8 mouse cellular contexts compared by ENCODE assay signal in the genomic region with DNA sequence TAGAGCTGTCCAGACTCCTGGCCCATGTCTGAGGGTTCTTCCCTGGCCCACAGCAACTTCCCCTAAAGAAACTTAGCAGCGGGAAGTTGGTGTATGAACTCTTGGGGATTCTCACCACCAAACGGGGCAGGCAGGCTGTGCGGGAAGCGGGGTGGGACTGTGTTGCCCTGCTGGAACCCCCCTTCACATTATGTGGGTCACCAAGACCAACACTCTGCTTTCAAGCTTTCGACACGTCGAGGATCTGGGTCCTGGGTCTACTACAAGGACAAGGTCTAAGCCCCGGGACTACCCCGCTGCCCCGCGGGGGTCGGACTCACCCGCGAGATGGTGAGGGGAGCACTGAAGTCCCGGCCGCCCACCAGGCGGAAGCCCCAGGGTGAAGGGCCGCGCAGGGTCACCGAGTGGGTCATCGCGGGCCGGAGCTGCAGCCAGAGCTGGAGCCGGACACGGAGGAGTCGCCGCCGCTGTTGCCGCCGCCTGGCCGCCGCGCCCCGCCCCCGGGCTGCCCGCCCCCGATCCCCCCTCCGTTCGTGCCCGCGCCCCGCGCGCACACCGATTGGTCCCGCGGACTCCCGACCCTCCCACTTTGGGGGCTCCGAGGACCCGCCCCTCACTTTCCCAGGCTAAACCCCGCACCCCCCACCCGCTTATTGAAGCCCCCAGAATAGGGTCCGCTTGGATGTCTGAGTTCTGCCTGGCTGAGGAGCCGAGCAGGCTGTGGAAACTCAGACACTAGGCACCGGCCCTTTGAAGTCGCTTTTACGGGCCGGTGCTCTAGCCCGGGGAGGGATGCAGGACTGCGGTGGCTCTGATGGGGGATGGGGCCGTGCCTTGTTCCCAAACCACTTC. TPM values are rescaled to one million over a fixed set of nuclear protein-coding genes. Genes with fewer than 3 reads are reported as not detected.
DNase-seq lines count a peak whose midpoint lies in the region; ATAC-seq and TF ChIP-seq lines count a peak whose summit lies in the region.

Gene Pdlim4 (minus strand): TSS at position 495 of the 852 bp plus-strand sequence.

- no peak for TF ChIP-seq EP300 in stomach, postnatal 0 days (optimal IDR thresholded peaks at IDR 0.05)

- peak; percentile 35; the same call in 1 of the 2 replicates for ATAC-seq in stomach, postnatal 0 days (ENCODE audit: low FRiP score, low TSS enrichment)

- DNase-seq in right cerebral cortex, postnatal 4 days: peak; percentile 64
- no peak for DNase-seq in right cerebral cortex, adult 18-20 months
- DNase-seq in heart, adult 8-10 months (ENCODE audit: low spot score): no peak
- DNase-seq in kidney, postnatal 14 days: peak; percentile 71
- DNase-seq in lung, postnatal 10 days: peak; percentile 54
- DNase-seq in stomach, postnatal 0 days (ENCODE audit: low spot score): peak; percentile 56
- no peak for DNase-seq in frontal cortex, postnatal 14 days (ENCODE audit: low spot score in 2 of 2)

- H3K9me3 ChIP-seq in stomach, postnatal 0 days (ENCODE audit: control insufficient read depth, low read length): no peaks in the 10 kb centered on the region

- peak within 1 kb of the TSS; percentile 49 for H3K27ac ChIP-seq in cortical plate, adult 2 months (ENCODE audit: insufficient read depth, low read length)
- peak within 1 kb of the TSS; percentile 88 for H3K27ac ChIP-seq in stomach, postnatal 0 days (replicated peaks)

- peak within 1 kb of the TSS; percentile 78 for H3K9ac ChIP-seq in stomach, postnatal 0 days (ENCODE audit: low read length)

- peak within 1 kb of the TSS; percentile 35 for H3K4me3 ChIP-seq in cortical plate, adult 2 months (ENCODE audit: insufficient read depth, low read length)
- H3K4me3 ChIP-seq in stomach, postnatal 0 days (ENCODE audit: low read depth, low read length): peak within 1 kb of the TSS; percentile 57

- no peaks in the 10 kb centered on the region for H3K27me3 ChIP-seq in stomach, postnatal 0 days (ENCODE audit: control insufficient read depth, insufficient read depth, low read length)

- H3K4me2 ChIP-seq in stomach, postnatal 0 days (replicated peaks; ENCODE audit: low read depth): peak within 1 kb of the TSS; percentile 84

- WGBS in stomach, postnatal 0 days: 3% methylated on average over 35 of the region's 61 CpGs

- TF ChIP-seq CTCF in cortical plate, adult 2 months (IDR thresholded peaks at IDR 0.05; ENCODE audit: extremely low read depth, insufficient read depth, low read length): no peak
- TF ChIP-seq CTCF in stomach, postnatal 0 days (IDR thresholded peaks at IDR 0.05; ENCODE audit: low read depth): no peak

- H3K4me1 ChIP-seq in cortical plate, adult 2 months (ENCODE audit: control insufficient read depth, insufficient read depth, low read length): no peaks in the 10 kb centered on the region
- H3K4me1 ChIP-seq in stomach, postnatal 0 days (replicated peaks; ENCODE audit: control insufficient read depth, insufficient read depth): peaks cover 12% of the 10 kb centered on the region

- H3K36me3 ChIP-seq in stomach, postnatal 0 days (ENCODE audit: control insufficient read depth, insufficient read depth, low read length): no peaks in the 10 kb centered on the region

- TF ChIP-seq POLR2A in cortical plate, adult 2 months (IDR thresholded peaks at IDR 0.05; ENCODE audit: extremely low read depth, insufficient read depth, low read length): no peak

RNA-seq across cellular contexts. Expression of gene Pdlim4, which starts in this region (rescaled TPM):
- 21.2 and 22.1 TPM in 2 replicates for polyA plus RNA-seq in cortical plate, adult 2 months (2012; rRNA removed)
- 10 to 100 TPM; 29.1 to 39.9 (median 35.2) TPM for total RNA-seq in heart, adult 8-10 months (2022)
- polyA plus RNA-seq in stomach, postnatal 0 days (2015; fragmentation: Nextera tagmentation; extraction: Ambion mirVana): 55.5 and 58.6 TPM in 2 replicates

Comparison
In these comparisons a context has a peak if more than half of its experiments do, and no peak if none do; other contexts are left out.
1. DNase-seq: peak in right cerebral cortex, postnatal 4 days (single experiment), kidney, postnatal 14 days (single experiment), lung, postnatal 10 days (single experiment) and stomach, postnatal 0 days (single experiment); none in right cerebral cortex, adult 18-20 months (single experiment), heart, adult 8-10 months (single experiment) and frontal cortex, postnatal 14 days (0 of 2).